Mouse (Mus musculus) myocyte (in vitro differentiated cells): ENCODE measurements at regions not wholly inside any gene's neighbourhood (a gene's known extent, or its start where the extent isn't known, plus 50 kb on each side); places are given as distances from the start of the nearest gene placed in this dataset.

Source experiments
- H3K27me3 ChIP-seq: one replicate; pipeline ENCODE4 v1.6.1; 2011; ENCODE audit not compliant: control insufficient read depth, insufficient read depth, insufficient read length
- H3K36me3 ChIP-seq: one replicate; pipeline ENCODE4 v1.6.1; 2011; ENCODE audit not compliant: control insufficient read depth, insufficient read depth
- H3K4me2 ChIP-seq: one replicate; pipeline ENCODE4 v1.6.1; 2011; ENCODE audit warnings: low read depth, control low read depth
- H3K4me3 ChIP-seq: one replicate; pipeline ENCODE4 v1.5.1; 2011; ENCODE audit warnings: mild to moderate bottlenecking, control low read depth, moderate library complexity
- H3K79me2 ChIP-seq: one replicate; pipeline ENCODE4 v1.6.1; 2011; ENCODE audit not compliant: control insufficient read depth, insufficient read depth
- H3ac ChIP-seq: one replicate; pipeline ENCODE4 v1.6.1; 2011; ENCODE audit not compliant: control insufficient read depth, insufficient read length
- CEBPB ChIP-seq: IDR thresholded peaks from 2 replicates; pipeline ENCODE4 v1.6.1; 2011; ENCODE audit warnings: mild to moderate bottlenecking, moderate library complexity; ENCODE audit not compliant: poor library complexity, insufficient read depth, severe bottlenecking
- E2F4 ChIP-seq: IDR thresholded peaks from one replicate; pipeline ENCODE4 v1.6.1; 2011; ENCODE audit warnings: mild to moderate bottlenecking, control low read depth, moderate library complexity; ENCODE audit not compliant: insufficient read depth
- MAX ChIP-seq: IDR thresholded peaks from one replicate; pipeline ENCODE4 v1.6.1; 2011; ENCODE audit warnings: low read depth, mild to moderate bottlenecking, control low read depth
- MYOD1 ChIP-seq, 3 experiments: IDR thresholded peaks; one replicate each; pipeline ENCODE4 v1.6.1; 2011; ENCODE audit warnings: control low read depth in 2 of 3, low read depth in 2 of 3, mild to moderate bottlenecking in 2 of 3, moderate library complexity in 1 of 3; ENCODE audit not compliant: insufficient read length in 2 of 3, control insufficient read depth in 1 of 3
- MYOG ChIP-seq, 3 experiments: IDR thresholded peaks; one replicate each; pipeline ENCODE4 v1.6.1; 2011; ENCODE audit warnings: control low read depth in 2 of 3, low read depth in 2 of 3, mild to moderate bottlenecking in 2 of 3; ENCODE audit not compliant: insufficient read length in 2 of 3, control insufficient read depth in 1 of 3, insufficient read depth in 1 of 3
- POLR2A ChIP-seq: IDR thresholded peaks from one replicate; pipeline ENCODE4 v1.6.1; 2011; ENCODE audit warnings: low read depth, mild to moderate bottlenecking, control low read depth, moderate library complexity; ENCODE audit not compliant: insufficient read length
- POLR2AphosphoS2 ChIP-seq: IDR thresholded peaks from one replicate; pipeline ENCODE4 v1.6.1; 2011; ENCODE audit warnings: low read depth, control low read depth; ENCODE audit not compliant: insufficient read length
- REST ChIP-seq: IDR thresholded peaks from one replicate; pipeline ENCODE4 v1.6.1; 2011; ENCODE audit warnings: mild to moderate bottlenecking, control low read depth, moderate library complexity; ENCODE audit not compliant: insufficient read depth, insufficient read length
- SRF ChIP-seq: IDR thresholded peaks from one replicate; pipeline ENCODE4 v1.6.1; 2011; ENCODE audit warnings: low read depth; ENCODE audit not compliant: control insufficient read depth, insufficient read length
- TCF12 ChIP-seq: IDR thresholded peaks from one replicate; pipeline ENCODE4 v1.6.1; 2011; ENCODE audit warnings: mild to moderate bottlenecking, control low read depth; ENCODE audit not compliant: poor library complexity, insufficient read depth, severe bottlenecking
- TCF3 ChIP-seq: IDR thresholded peaks from one replicate; pipeline ENCODE4 v1.6.1; 2011; ENCODE audit warnings: low read depth, control low read depth; ENCODE audit not compliant: insufficient read length
- USF1 ChIP-seq: IDR thresholded peaks from one replicate; pipeline ENCODE4 v1.6.1; 2011; ENCODE audit warnings: low read depth, mild to moderate bottlenecking, control low read depth, moderate library complexity

GRCm38 (mm10) chr13:111326096-111326665 lies 71.4 kb downstream of the Actbl2 start:
- no peak for TF ChIP-seq E2F4
- TF ChIP-seq TCF12: no peak
- no peak for TF ChIP-seq POLR2AphosphoS2
- TF ChIP-seq CEBPB: no peak
- no peak for TF ChIP-seq POLR2A
- Histone ChIP-seq H3K36me3 (no peaks in the 10 kb centered on the region), H3K4me3 (no peak overlapping the region), H3K4me2 (no peak overlapping the region), H3K27me3 (no peaks in the 10 kb centered on the region), H3K79me2 (no peaks in the 10 kb centered on the region), H3ac (no peak overlapping the region)

- H3K27me3 ChIP-seq: no peaks in the 10 kb centered on the region
- H3ac ChIP-seq: no peak overlapping the region
- no peak overlapping the region for H3K4me2 ChIP-seq
- no peak overlapping the region for H3K4me3 ChIP-seq
- TF ChIP-seq REST (no peak), USF1 (no peak), MYOG (IDR thresholded peaks at IDR 0.05; ENCODE audit: control insufficient read depth in 1 of 3, insufficient read depth in 1 of 3, insufficient read length in 2 of 3, low read depth in 2 of 3) (no peak), POLR2A (no peak), MAX (no peak), MYOD1 (IDR thresholded peaks at IDR 0.05; ENCODE audit: control insufficient read depth in 1 of 3, insufficient read length in 2 of 3, low read depth in 2 of 3) (no peak), TCF3 (no peak), TCF12 (no peak), CEBPB (no peak), SRF (no peak), POLR2AphosphoS2 (no peak)
- no peaks in the 10 kb centered on the region for H3K79me2 ChIP-seq
- H3K36me3 ChIP-seq: no peaks in the 10 kb centered on the region
Observed at GRCm38 (mm10) chr13:111333035-111333434, 78.2 kb downstream of the Actbl2 start.

- H3K79me2 ChIP-seq: no peaks in the 10 kb centered on the region
- TF ChIP-seq MYOG (IDR thresholded peaks at IDR 0.05; ENCODE audit: control insufficient read depth in 1 of 3, insufficient read depth in 1 of 3, insufficient read length in 2 of 3, low read depth in 2 of 3) (no peak), POLR2A (no peak), MYOD1 (IDR thresholded peaks at IDR 0.05; ENCODE audit: control insufficient read depth in 1 of 3, insufficient read length in 2 of 3, low read depth in 2 of 3) (no peak), TCF3 (no peak), E2F4 (no peak), CEBPB (no peak)
Observed at GRCm38 (mm10) chr13:111333851-111334250, 79.0 kb downstream of the Actbl2 start.

GRCm38 (mm10) chr13:111334258-111335052 lies 79.6 kb downstream of the Actbl2 start:
- Histone ChIP-seq H3ac (no peak overlapping the region), H3K4me2 (no peak overlapping the region), H3K4me3 (no peak overlapping the region), H3K36me3 (no peaks in the 10 kb centered on the region), H3K79me2 (no peaks in the 10 kb centered on the region), H3K27me3 (no peaks in the 10 kb centered on the region)
- TF ChIP-seq TCF3: no peak

More at GRCm38 (mm10) chr13:111333851-111334250, 79.0 kb downstream of the Actbl2 start:
- Histone ChIP-seq H3K4me2 (no peak overlapping the region), H3ac (no peak overlapping the region), H3K27me3 (no peaks in the 10 kb centered on the region), H3K36me3 (no peaks in the 10 kb centered on the region), H3K4me3 (no peak overlapping the region)

- Histone ChIP-seq H3K27me3 (no peaks in the 10 kb centered on the region), H3K4me2 (no peak overlapping the region), H3K79me2 (no peaks in the 10 kb centered on the region), H3K4me3 (no peak overlapping the region), H3K36me3 (no peaks in the 10 kb centered on the region), H3ac (no peak overlapping the region)
- TF ChIP-seq REST (no peak), MYOG (IDR thresholded peaks at IDR 0.05; ENCODE audit: control insufficient read depth in 1 of 3, insufficient read depth in 1 of 3, insufficient read length in 2 of 3, low read depth in 2 of 3) (no peak), TCF3 (no peak), E2F4 (no peak), SRF (no peak), USF1 (no peak), MYOD1 (IDR thresholded peaks at IDR 0.05; ENCODE audit: control insufficient read depth in 1 of 3, insufficient read length in 2 of 3, low read depth in 2 of 3) (no peak), POLR2AphosphoS2 (no peak), CEBPB (no peak), TCF12 (no peak), MAX (no peak), POLR2A (no peak)
Observed at GRCm38 (mm10) chr13:111344981-111345380, 90.2 kb downstream of the Actbl2 start.
